Mouse (Mus musculus) intestine, postnatal 0 days (tissue): ENCODE data around the gene Wfdc8. TPM values are rescaled to one million over a fixed set of nuclear protein-coding genes. Genes with fewer than 3 reads are reported as not detected.

Experiments
- ATAC-seq: fragments of 200-750 bp; cut with Nextera tagmentation; 2 replicates; pipeline ENCODE4 v1.8.0; 2017; ENCODE audit warnings: mild to moderate bottlenecking, moderate TSS enrichment, moderate library complexity
- H3K27ac ChIP-seq: fragments of 300-500 bp; sonication (generic); 2 replicates; pipeline ENCODE4 v1.5.1; 2014; ENCODE audit warnings: mild to moderate bottlenecking, low read depth, low read length, moderate library complexity
- H3K27me3 ChIP-seq: fragments of 300-500 bp; sonication (generic); replicated peaks from 2 replicates; pipeline ENCODE4 v1.6.1; 2014; ENCODE audit warnings: low read length, mixed read lengths; ENCODE audit not compliant: control insufficient read depth, insufficient read depth
- H3K36me3 ChIP-seq: fragments of 300-500 bp; sonication (generic); 2 replicates; pipeline ENCODE4 v1.6.1; 2014; ENCODE audit warnings: mild to moderate bottlenecking, moderate library complexity; ENCODE audit not compliant: control insufficient read depth, insufficient read depth
- H3K4me1 ChIP-seq: fragments of 300-500 bp; sonication (generic); replicated peaks from 2 replicates; pipeline ENCODE4 v1.6.1; 2014; ENCODE audit warnings: antibody characterized with exemption, low read length, mixed read lengths; ENCODE audit not compliant: control insufficient read depth, insufficient read depth
- H3K4me2 ChIP-seq: fragments of 300-500 bp; sonication (generic); replicated peaks from 2 replicates; pipeline ENCODE4 v1.6.1; 2014; ENCODE audit warnings: low read depth, mild to moderate bottlenecking, moderate library complexity
- H3K4me3 ChIP-seq: fragments of 300-500 bp; sonication (generic); 2 replicates; pipeline ENCODE4 v1.5.1; 2014; ENCODE audit warnings: low read depth, low read length
- H3K9ac ChIP-seq: fragments of 300-500 bp; sonication (generic); 2 replicates; pipeline ENCODE4 v1.6.1; 2014; ENCODE audit warnings: mild to moderate bottlenecking, low read depth, low read length
- H3K9me3 ChIP-seq: fragments of 300-500 bp; sonication (generic); 2 replicates; pipeline ENCODE4 v1.6.1; 2016; ENCODE audit warnings: mixed run types; ENCODE audit not compliant: control insufficient read depth
- CTCF ChIP-seq: sonication (generic); IDR thresholded peaks from 2 replicates; pipeline ENCODE4 v1.5.1; 2016; ENCODE audit warnings: low read depth, mild to moderate bottlenecking, control low read depth, antibody characterized with exemption, moderate library complexity
- WGBS: fragments of 180-500 bp; shearing (Covaris S2); extraction: QIAGEN DNeasy Blood & Tissue Kit; methylation state at CpG from one replicate; pipeline ENCODE4 v1.1.7; 2014; 5-methylcytosine and 5-hydroxymethylcytosine counted together
- polyA plus RNA-seq: library from polyadenylated mRNA; unstranded; fragments of >200 nt; fragmentation: Nextera tagmentation; extraction: Ambion mirVana; gene quantifications from 2 replicates; pipeline ENCODE4 v1.2.1, GENCODE M21; 2015

Wfdc8 gene
- polyA plus RNA-seq, 1 experiment from 2014 or later: not detected

DNA sequence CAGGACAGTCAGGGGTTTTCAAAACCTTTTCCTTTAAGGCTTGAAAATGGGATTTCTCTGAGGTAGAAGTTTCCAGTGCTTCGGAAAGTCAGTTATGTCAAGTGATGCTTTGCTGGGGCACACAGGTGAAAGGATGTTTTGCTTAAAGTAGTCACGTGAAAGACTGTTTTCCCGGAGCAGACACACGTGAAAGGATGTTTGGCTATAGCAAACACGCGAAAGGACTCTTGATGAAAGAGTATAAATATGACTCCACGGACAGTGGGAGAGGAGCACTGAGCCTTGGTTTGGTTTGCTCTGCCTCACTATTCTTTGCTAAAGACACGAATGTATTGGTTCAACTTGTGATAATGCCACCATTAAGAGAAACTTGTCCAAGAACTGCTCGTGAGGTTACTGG, 61.9 kb downstream of the Wfdc8 start:
- no peaks in the 10 kb centered on the region for H3K36me3 ChIP-seq
- TF ChIP-seq CTCF: no peak
- H3K9me3 ChIP-seq: no peaks in the 10 kb centered on the region
- 85% methylated on average over 9 of the region's 9 CpGs for WGBS
- H3K4me3 ChIP-seq: no peak overlapping the region
- H3K27ac ChIP-seq: no peak overlapping the region
- H3K27me3 ChIP-seq: no peaks in the 10 kb centered on the region
- ATAC-seq: no peak
- H3K4me2 ChIP-seq: no peak overlapping the region
- no peak overlapping the region for H3K9ac ChIP-seq
- H3K4me1 ChIP-seq: no peaks in the 10 kb centered on the region

- no peak overlapping the region for H3K9ac ChIP-seq
- H3K27ac ChIP-seq: no peak overlapping the region
- H3K27me3 ChIP-seq: no peaks in the 10 kb centered on the region
- no peak overlapping the region for H3K4me3 ChIP-seq
- no peak overlapping the region for H3K4me2 ChIP-seq
- WGBS: 73% methylated on average over 2 of the region's 2 CpGs
- H3K9me3 ChIP-seq: no peaks in the 10 kb centered on the region
- ATAC-seq: no peak
- no peak for TF ChIP-seq CTCF
- H3K4me1 ChIP-seq: no peaks in the 10 kb centered on the region
- H3K36me3 ChIP-seq: no peaks in the 10 kb centered on the region
Observed at GRCm38 (mm10) chr2:164550895-164551269, 62.5 kb downstream of the Wfdc8 start.

- no peak overlapping the region for H3K27ac ChIP-seq
- WGBS: 36% methylated on average over 10 of the region's 10 CpGs
- H3K4me2 ChIP-seq: no peak overlapping the region
- no peak overlapping the region for H3K9ac ChIP-seq
- no peaks in the 10 kb centered on the region for H3K36me3 ChIP-seq
- no peaks in the 10 kb centered on the region for H3K27me3 ChIP-seq
- H3K4me3 ChIP-seq: no peak overlapping the region
- ATAC-seq: no peak
- no peaks in the 10 kb centered on the region for H3K9me3 ChIP-seq
- H3K4me1 ChIP-seq: no peaks in the 10 kb centered on the region
- TF ChIP-seq CTCF: no peak
Observed at GRCm38 (mm10) chr2:164549963-164550894, 63.2 kb downstream of the Wfdc8 start.

DNA sequence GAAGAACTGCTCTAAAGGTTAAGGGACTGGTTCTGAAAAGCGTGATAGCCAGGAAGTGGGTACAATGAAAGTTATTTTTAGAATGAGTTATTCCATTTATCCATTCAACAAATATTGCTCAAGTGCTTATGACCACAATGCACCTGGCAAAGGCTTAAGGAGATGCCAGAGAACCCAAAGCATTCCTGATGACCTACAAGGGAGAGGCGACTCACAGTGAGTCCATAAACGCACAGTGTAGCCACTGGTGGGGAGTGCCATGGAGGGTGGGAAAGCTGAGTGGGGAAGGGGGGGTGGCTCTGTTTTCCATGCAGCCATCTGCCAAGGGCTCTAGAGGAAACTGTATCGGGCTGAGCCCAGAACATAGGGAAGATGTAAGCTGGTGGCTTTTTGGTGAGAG, 64.1 kb downstream of the Wfdc8 start:
- TF ChIP-seq CTCF: no peak
- Histone ChIP-seq H3K27ac (no peak overlapping the region), H3K27me3 (no peaks in the 10 kb centered on the region), H3K4me2 (no peak overlapping the region), H3K36me3 (no peaks in the 10 kb centered on the region), H3K4me1 (no peaks in the 10 kb centered on the region), H3K9ac (no peak overlapping the region), H3K4me3 (no peak overlapping the region), H3K9me3 (no peaks in the 10 kb centered on the region)
- 23% methylated on average over 4 of the region's 4 CpGs for WGBS
- ATAC-seq: no peak

Other genes with a start within 250 kb of the Wfdc8 start
- gene Slpi, start 224.5 kb downstream of the Wfdc8 start, polyA plus RNA-seq: 82.5 and 95.0 TPM in 2 replicates
- gene Rbpjl, start 210.5 kb downstream of the Wfdc8 start, polyA plus RNA-seq: 0.12 and 0.16 TPM in 2 replicates
- gene Matn4, start 208.5 kb downstream of the Wfdc8 start, polyA plus RNA-seq: 1.9 and 2.4 TPM in 2 replicates
- gene Sdc4, start 169.7 kb downstream of the Wfdc8 start, polyA plus RNA-seq: 92.0 and 103 TPM in 2 replicates
- 58.7 and 62.3 TPM in 2 replicates for gene Sys1, start 156.7 kb downstream of the Wfdc8 start, polyA plus RNA-seq
- 21.4 and 29.1 TPM in 2 replicates for gene Gm20458, start 152.7 kb downstream of the Wfdc8 start, polyA plus RNA-seq
- not detected in 2 replicates for gene Trp53tg5, start 139.9 kb downstream of the Wfdc8 start, polyA plus RNA-seq
- gene Dbndd2, start 127.5 kb downstream of the Wfdc8 start, polyA plus RNA-seq: 15.9 and 18.8 TPM in 2 replicates
- 75.8 and 83.0 TPM in 2 replicates for gene Pigt, start 116.1 kb downstream of the Wfdc8 start, polyA plus RNA-seq
- gene Wfdc2, start 51.2 kb downstream of the Wfdc8 start, polyA plus RNA-seq: 6.5 and 11.9 TPM in 2 replicates
- gene Spint3, start 40.2 kb downstream of the Wfdc8 start, polyA plus RNA-seq: not detected in 2 replicates
- 0.14 TPM in 1 of 2 replicates, not detected in the other for gene Wfdc6a, start 28.2 kb downstream of the Wfdc8 start, polyA plus RNA-seq
- not detected in 2 replicates for gene Eppin, start 20.0 kb downstream of the Wfdc8 start, polyA plus RNA-seq
- gene Wfdc6b, start 104 bp downstream of the Wfdc8 start, polyA plus RNA-seq: not detected in 2 replicates
- not detected in 2 replicates for gene Wfdc16, start 25.2 kb upstream of the Wfdc8 start, polyA plus RNA-seq
- not detected in 2 replicates for gene Wfdc10, start 42.4 kb upstream of the Wfdc8 start, polyA plus RNA-seq
- not detected in 2 replicates for gene Wfdc9, start 43.0 kb upstream of the Wfdc8 start, polyA plus RNA-seq
- not detected in 2 replicates for gene Wfdc11, start 60.5 kb upstream of the Wfdc8 start, polyA plus RNA-seq
- gene Wfdc13, start 71.5 kb upstream of the Wfdc8 start, polyA plus RNA-seq: 0.14 and 0.18 TPM in 2 replicates
- gene Spint4, start 84.9 kb upstream of the Wfdc8 start, polyA plus RNA-seq: not detected in 2 replicates
- gene Spint5, start 101.7 kb upstream of the Wfdc8 start, polyA plus RNA-seq: not detected in 2 replicates
- 0.85 and 0.95 TPM in 2 replicates for gene Wfdc3, start 132.3 kb upstream of the Wfdc8 start, polyA plus RNA-seq
- 39.4 and 43.3 TPM in 2 replicates for gene Dnttip1, start 132.4 kb upstream of the Wfdc8 start, polyA plus RNA-seq
- 118 and 121 TPM in 2 replicates for gene Ube2c, start 156.3 kb upstream of the Wfdc8 start, polyA plus RNA-seq
- 0.51 and 0.73 TPM in 2 replicates for gene Tnnc2, start 166.3 kb upstream of the Wfdc8 start, polyA plus RNA-seq
- gene Snx21, start 172.2 kb upstream of the Wfdc8 start, polyA plus RNA-seq: 12.5 and 13.0 TPM in 2 replicates
- 52.5 and 54.4 TPM in 2 replicates for gene Acot8, start 191.3 kb upstream of the Wfdc8 start, polyA plus RNA-seq
- gene Zswim3, start 191.5 kb upstream of the Wfdc8 start, polyA plus RNA-seq: 3.7 and 4.2 TPM in 2 replicates
- 7.0 and 7.6 TPM in 2 replicates for gene Zswim1, start 209.1 kb upstream of the Wfdc8 start, polyA plus RNA-seq
- not detected in 2 replicates for gene Spata25, start 214.9 kb upstream of the Wfdc8 start, polyA plus RNA-seq
- gene Ctsa, start 219.2 kb upstream of the Wfdc8 start, polyA plus RNA-seq: 1,079 and 1,142 TPM in 2 replicates
- gene Neurl2, start 219.8 kb upstream of the Wfdc8 start, polyA plus RNA-seq: 4.6 and 5.7 TPM in 2 replicates
- 14.5 and 16.2 TPM in 2 replicates for gene Pltp, start 244.1 kb upstream of the Wfdc8 start, polyA plus RNA-seq